Mouse (Mus musculus): ENCODE measurements around the gene Fam198b. TPM values are rescaled to one million over a fixed set of nuclear protein-coding genes. Genes with fewer than 3 reads are reported as not detected.
A peak's percentile ranks its signal among the peaks of the same experiment; 100 is the strongest.

Gene Fam198b
- total and polyA plus RNA-seq, 3 experiments = 1.5 to 3.1 TPM; not detected in 1

DNA sequence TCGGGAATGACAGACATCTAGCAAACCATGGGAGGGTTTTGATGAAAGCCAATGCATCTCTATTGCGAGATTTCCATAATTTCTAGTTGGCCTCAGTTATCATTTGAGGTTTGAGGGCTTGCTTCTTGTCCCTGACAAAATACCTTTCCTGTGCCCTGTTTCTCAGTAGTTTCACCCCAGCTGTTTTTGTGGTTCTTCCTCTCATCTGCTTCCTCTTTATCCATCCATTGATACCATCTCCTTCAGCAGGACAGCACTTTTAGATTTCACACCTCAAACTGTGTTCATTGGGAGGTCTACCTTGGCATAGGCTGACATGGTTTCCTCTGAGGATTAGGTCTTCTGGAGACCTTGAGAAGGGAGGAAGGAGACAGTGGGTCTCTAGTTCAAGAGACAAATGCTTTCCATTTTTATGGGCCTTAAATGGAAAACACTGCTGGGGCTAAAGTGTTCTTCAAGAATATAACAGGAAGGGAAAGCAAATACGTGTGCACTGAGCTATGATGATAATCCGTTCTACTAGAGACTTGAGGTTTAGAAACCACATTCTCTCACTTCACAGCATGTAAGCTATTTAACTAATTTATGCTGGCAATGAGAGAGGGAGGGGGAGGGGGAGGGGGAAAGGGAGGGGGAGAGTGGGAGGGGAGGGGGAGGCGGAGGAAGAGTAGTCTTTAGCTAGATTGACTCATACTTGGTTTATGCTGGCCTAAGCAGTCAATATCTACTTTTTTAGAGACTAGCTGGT, 41.8 kb downstream of the Fam198b start:
- Histone ChIP-seq H3K27ac (ENCODE audit: control insufficient read depth, low read depth, low read length) (no peak overlapping the region), H3K4me1 (ENCODE audit: control insufficient read depth in 1 of 2, insufficient read depth in 2 of 2, low read length in 2 of 2) (peaks cover 0 to 7% of the 10 kb centered on the region in 2 experiments; a peak in 3 of 4 replicates), H3K9me3 (replicated peaks; ENCODE audit: insufficient read depth, low read length) (no peaks in the 10 kb centered on the region), H3K4me3 (ENCODE audit: control insufficient read depth in 1 of 2, insufficient read depth in 1 of 2, low read depth in 2 of 2, low read length in 2 of 2) (no peak overlapping the region), H3K9ac (ENCODE audit: control insufficient read depth, low read depth, low read length, poor library complexity, severe bottlenecking) (no peak overlapping the region), H3K36me3 (ENCODE audit: control insufficient read depth in 1 of 2, insufficient read depth in 2 of 2, low read length in 2 of 2) (peaks cover 0 to 8% of the 10 kb centered on the region in 2 experiments; a peak in 2 of 4 replicates), H3K79me2 (ENCODE audit: control insufficient read depth, insufficient read depth, low read length, poor library complexity) (no peaks in the 10 kb centered on the region), H3K27me3 (ENCODE audit: control insufficient read depth in 1 of 2, insufficient read depth in 2 of 2, low read length in 2 of 2) (no peaks in the 10 kb centered on the region)
- no peak for TF ChIP-seq TAL1 (IDR thresholded peaks at IDR 0.05; ENCODE audit: low read length)
- no peak for TF ChIP-seq UBTF (IDR thresholded peaks at IDR 0.05; ENCODE audit: borderline replicate concordance, insufficient read depth, low read depth, low read length)
- no peak for TF ChIP-seq JUND (IDR thresholded peaks at IDR 0.05; ENCODE audit: low read depth, low read length)
- TF ChIP-seq MXI1 (IDR thresholded peaks at IDR 0.05; ENCODE audit: low read depth, low read length) = no peak
- TF ChIP-seq ETS1 (IDR thresholded peaks at IDR 0.05; ENCODE audit: low read depth, low read length) = 0 out of 2 replicates have a peak, but pooled peaks have one; percentile 7
- TF ChIP-seq BHLHE40 (IDR thresholded peaks at IDR 0.05; ENCODE audit: borderline replicate concordance, low read depth, low read length) = no peak
- no peak for TF ChIP-seq RAD21 (IDR thresholded peaks at IDR 0.05; ENCODE audit: low read depth, low read length)
- DNase-seq (ENCODE audit: low read depth, low spot score) = peak; percentile 23

DNA sequence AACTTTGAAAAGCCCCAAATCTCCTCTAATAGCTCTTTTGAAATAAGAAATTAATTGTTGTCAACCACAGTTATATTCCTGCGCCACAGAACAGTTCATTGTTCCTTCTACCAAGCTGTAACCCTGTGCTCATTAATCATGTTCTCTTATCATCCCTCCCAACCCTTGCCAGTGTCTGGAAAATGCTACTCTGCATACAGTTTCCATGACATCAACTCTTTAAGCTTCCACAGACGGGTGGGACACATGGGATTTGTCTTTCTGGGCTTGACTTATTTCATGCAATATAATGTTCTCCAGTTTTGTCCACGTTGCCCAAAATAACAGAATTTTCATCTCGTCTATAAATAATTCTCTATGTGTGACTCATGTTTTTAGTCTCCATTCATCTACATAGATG, 42.7 kb downstream of the Fam198b start:
- Histone ChIP-seq H3K9ac (ENCODE audit: control insufficient read depth, low read depth, low read length, poor library complexity, severe bottlenecking) (no peak overlapping the region), H3K27ac (ENCODE audit: control insufficient read depth, low read depth, low read length) (no peak overlapping the region), H3K4me1 (ENCODE audit: control insufficient read depth in 1 of 2, insufficient read depth in 2 of 2, low read length in 2 of 2) (peaks cover 0 to 7% of the 10 kb centered on the region in 2 experiments; a peak in 3 of 4 replicates), H3K36me3 (ENCODE audit: control insufficient read depth in 1 of 2, insufficient read depth in 2 of 2, low read length in 2 of 2) (peaks cover 0 to 8% of the 10 kb centered on the region in 2 experiments; a peak in 2 of 4 replicates), H3K4me3 (ENCODE audit: control insufficient read depth in 1 of 2, insufficient read depth in 1 of 2, low read depth in 2 of 2, low read length in 2 of 2) (no peak overlapping the region), H3K9me3 (replicated peaks; ENCODE audit: insufficient read depth, low read length) (no peaks in the 10 kb centered on the region), H3K79me2 (ENCODE audit: control insufficient read depth, insufficient read depth, low read length, poor library complexity) (no peaks in the 10 kb centered on the region), H3K27me3 (ENCODE audit: control insufficient read depth in 1 of 2, insufficient read depth in 2 of 2, low read length in 2 of 2) (no peaks in the 10 kb centered on the region)
- peak; percentile 21 for DNase-seq (ENCODE audit: low read depth, low spot score)
- TF ChIP-seq MEF2A (IDR thresholded peaks at IDR 0.05; ENCODE audit: extremely low read depth, insufficient replicate concordance, low read depth, low read length, poor library complexity, severe bottlenecking) = no peak
- TF ChIP-seq JUND (IDR thresholded peaks at IDR 0.05; ENCODE audit: low read depth, low read length) = no peak
- TF ChIP-seq SIN3A (IDR thresholded peaks at IDR 0.05; ENCODE audit: low read length) = no peak
- TF ChIP-seq UBTF (IDR thresholded peaks at IDR 0.05; ENCODE audit: borderline replicate concordance, insufficient read depth, low read depth, low read length) = no peak
- TF ChIP-seq ZKSCAN1 (IDR thresholded peaks at IDR 0.05; ENCODE audit: low read depth, low read length) = no peak
- TF ChIP-seq RAD21 (IDR thresholded peaks at IDR 0.05; ENCODE audit: low read depth, low read length) = no peak
- no peak for TF ChIP-seq ZNF384 (IDR thresholded peaks at IDR 0.05; ENCODE audit: low read depth, low read length)
- TF ChIP-seq GATA1 (IDR thresholded peaks at IDR 0.05; ENCODE audit: low read depth, low read length) = no peak
- no peak for TF ChIP-seq ETS1 (IDR thresholded peaks at IDR 0.05; ENCODE audit: low read depth, low read length)
- no peak for TF ChIP-seq NELFE (IDR thresholded peaks at IDR 0.05; ENCODE audit: low read depth, low read length)
- no peak for TF ChIP-seq ZMIZ1 (IDR thresholded peaks at IDR 0.05; ENCODE audit: low read depth, low read length)
- TF ChIP-seq TCF12 (IDR thresholded peaks at IDR 0.05; ENCODE audit: low read depth, low read length) = no peak
- TF ChIP-seq CTCF (IDR thresholded peaks at IDR 0.05 in 2 of 3, conservative IDR thresholded peaks at IDR 0.05 in 1 of 3; ENCODE audit: control insufficient read depth in 1 of 3, insufficient read depth in 1 of 3, low read depth in 2 of 3, low read length in 3 of 3, poor library complexity in 1 of 3, severe bottlenecking in 1 of 3) = no peak
- TF ChIP-seq CHD2 (IDR thresholded peaks at IDR 0.05; ENCODE audit: low read length) = no peak
- TF ChIP-seq CHD1 (IDR thresholded peaks at IDR 0.05; ENCODE audit: low read depth, low read length) = no peak
- TF ChIP-seq MXI1 (IDR thresholded peaks at IDR 0.05; ENCODE audit: low read depth, low read length) = no peak
- TF ChIP-seq MAX (IDR thresholded peaks at IDR 0.05; ENCODE audit: low read length) = no peak
- TF ChIP-seq RCOR1 (IDR thresholded peaks at IDR 0.05; ENCODE audit: low read depth, low read length) = no peak
- no peak for TF ChIP-seq NRF1 (IDR thresholded peaks at IDR 0.05; ENCODE audit: insufficient read depth, low read depth, low read length, poor library complexity, severe bottlenecking)
- TF ChIP-seq POLR2A (IDR thresholded peaks at IDR 0.05; ENCODE audit: control insufficient read depth in 1 of 2, insufficient read depth in 1 of 2, low read depth in 1 of 2, low read length in 2 of 2, poor library complexity in 1 of 2) = no peak

Measured in MEL (cell line).